Mouse (Mus musculus): ENCODE results near the gene Tnfrsf25.

DNA sequence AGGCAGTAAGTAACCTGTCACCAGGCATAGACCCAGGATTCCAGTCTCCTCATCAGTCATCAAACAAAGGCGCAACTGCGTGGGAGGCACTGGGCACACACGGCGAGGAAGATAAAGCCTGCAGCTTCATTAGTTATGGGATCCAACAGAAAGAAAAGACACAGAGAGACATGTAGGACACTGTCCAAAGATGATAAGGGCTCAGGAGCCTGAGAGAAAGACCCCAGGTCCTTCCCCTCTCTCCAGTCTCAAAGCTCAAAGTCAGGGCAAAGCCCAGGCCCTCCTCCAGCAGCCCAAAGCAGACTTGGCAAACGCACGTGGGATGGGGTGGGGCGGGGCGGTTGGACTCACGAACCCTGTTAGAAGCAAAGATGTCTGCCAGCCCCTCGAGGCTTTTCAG is 29.7 kb downstream of the Tnfrsf25 start:
- TF ChIP-seq CTCF (conservative IDR thresholded peaks at IDR 0.05; ENCODE audit: low read length) (no peak), POU5F1 (IDR thresholded peaks at IDR 0.05; ENCODE audit: borderline replicate concordance, low read length) (no peak)
